Mouse (Mus musculus) liver, embryonic 11.5 days (tissue): ENCODE results near the gene Nr4a1. TPM values are rescaled to one million over a fixed set of nuclear protein-coding genes. Genes with fewer than 3 reads are reported as not detected.

Experiments used
- ATAC-seq: fragments of 200-750 bp; cut with Nextera tagmentation; replicated peaks from 2 replicates; pipeline ENCODE4 v1.8.0; 2017; ENCODE audit warnings: moderate number of reproducible peaks, mild to moderate bottlenecking, moderate TSS enrichment, moderate library complexity; ENCODE audit not compliant: low FRiP score
- DNase-seq: peaks from one replicate; pipeline ENCODE4 v3.0.0-alpha.2; 2017; ENCODE audit warnings: low spot score
- H3K27ac ChIP-seq: fragments of 300-500 bp; sonication (generic); 2 replicates; pipeline ENCODE4 v1.5.1; 2014; ENCODE audit warnings: mild to moderate bottlenecking, low read depth, low read length, control low read depth
- H3K27me3 ChIP-seq: fragments of 300-500 bp; sonication (generic); replicated peaks from 2 replicates; pipeline ENCODE4 v1.6.1; 2014; ENCODE audit warnings: low read length, mixed read lengths; ENCODE audit not compliant: control insufficient read depth, insufficient read depth
- H3K36me3 ChIP-seq: fragments of 300-500 bp; sonication (generic); 2 replicates; pipeline ENCODE4 v1.6.1; 2014; ENCODE audit warnings: mild to moderate bottlenecking, low read length, moderate library complexity, mixed read lengths; ENCODE audit not compliant: control insufficient read depth, insufficient read depth
- H3K4me1 ChIP-seq: fragments of 300-500 bp; sonication (generic); replicated peaks from 2 replicates; pipeline ENCODE4 v1.6.1; 2014; ENCODE audit warnings: low read length, mixed read lengths; ENCODE audit not compliant: control insufficient read depth, insufficient read depth
- H3K4me2 ChIP-seq: fragments of 300-500 bp; sonication (generic); 2 replicates; pipeline ENCODE4 v1.6.1; 2014; ENCODE audit warnings: mild to moderate bottlenecking, control low read depth, moderate library complexity
- H3K4me3 ChIP-seq: fragments of 300-500 bp; sonication (generic); 2 replicates; pipeline ENCODE4 v1.5.1; 2014; ENCODE audit warnings: low read depth, low read length, control low read depth
- H3K9ac ChIP-seq: fragments of 300-500 bp; sonication (generic); 2 replicates; pipeline ENCODE4 v1.6.1; 2014; ENCODE audit warnings: low read depth, low read length, control low read depth
- H3K9me3 ChIP-seq: fragments of 300-500 bp; sonication (generic); 2 replicates; pipeline ENCODE4 v1.6.1; 2016; ENCODE audit warnings: low read length, inconsistent platforms, mixed read lengths; ENCODE audit not compliant: control insufficient read depth
- WGBS: fragments of 180-500 bp; shearing (Covaris S2); extraction: QIAGEN DNeasy Blood & Tissue Kit; methylation state at CpG from one replicate; pipeline ENCODE4 v1.1.7; 2014; 5-methylcytosine and 5-hydroxymethylcytosine counted together
- polyA plus RNA-seq: library from polyadenylated mRNA; unstranded; fragments of >200 nt; fragmentation: Nextera tagmentation; extraction: Ambion mirVana; gene quantifications from 2 replicates; pipeline ENCODE4 v1.2.1, GENCODE M21; 2014

Gene Nr4a1
- polyA plus RNA-seq, 1 experiment from 2014 or later: 2.4 TPM

- no peaks in the 10 kb centered on the region; the same call in 1 of the 2 replicates for H3K36me3 ChIP-seq
- DNase-seq (no peak), ATAC-seq (no peak; the same call in 1 of the 2 replicates)
- H3K9me3 ChIP-seq: no peaks in the 10 kb centered on the region
- peaks cover 16% of the 10 kb centered on the region for H3K4me1 ChIP-seq
- peak overlapping the region; percentile 55 for H3K4me3 ChIP-seq
- no peak overlapping the region for H3K27ac ChIP-seq
- peak overlapping the region; percentile 84 for H3K4me2 ChIP-seq
- WGBS: 3% methylated on average over 25 of the region's 25 CpGs
- peaks cover 44% of the 10 kb centered on the region for H3K27me3 ChIP-seq
- peak overlapping the region; percentile 38; the same call in 1 of the 2 replicates for H3K9ac ChIP-seq
Observed at GRCm38 (mm10) chr15:101267053-101268032, 13.3 kb downstream of the Nr4a1 start.

GRCm38 (mm10) chr15:101270101-101270820 lies 16.2 kb downstream of the Nr4a1 start:
- no peak for DNase-seq
- Histone ChIP-seq H3K36me3 (peaks cover 2% of the 10 kb centered on the region; the same call in 1 of the 2 replicates), H3K27ac (no peak overlapping the region), H3K4me3 (no peak overlapping the region), H3K9me3 (no peaks in the 10 kb centered on the region), H3K27me3 (peaks cover 36% of the 10 kb centered on the region), H3K4me1 (peaks cover 11% of the 10 kb centered on the region), H3K4me2 (no peak overlapping the region), H3K9ac (no peak overlapping the region)
- no peak for ATAC-seq
- WGBS: 86% methylated on average over 29 of the region's 29 CpGs

GRCm38 (mm10) chr15:101271107-101271506 lies 17.0 kb downstream of the Nr4a1 start:
- H3K36me3 ChIP-seq: peaks cover 2% of the 10 kb centered on the region; the same call in 1 of the 2 replicates
- DNase-seq: no peak
- no peak overlapping the region for H3K4me2 ChIP-seq
- H3K9me3 ChIP-seq: no peaks in the 10 kb centered on the region
- H3K9ac ChIP-seq: no peak overlapping the region
- H3K27ac ChIP-seq: no peak overlapping the region
- peaks cover 29% of the 10 kb centered on the region for H3K27me3 ChIP-seq
- no peak for ATAC-seq
- peaks cover 9% of the 10 kb centered on the region for H3K4me1 ChIP-seq
- WGBS: 80% methylated on average over 3 of the region's 3 CpGs
- no peak overlapping the region for H3K4me3 ChIP-seq

- no peak for DNase-seq
- Histone ChIP-seq H3K36me3 (peaks cover 2% of the 10 kb centered on the region; the same call in 1 of the 2 replicates), H3K9ac (no peak overlapping the region), H3K4me2 (no peak overlapping the region), H3K4me1 (peaks cover 5% of the 10 kb centered on the region), H3K27me3 (peaks cover 25% of the 10 kb centered on the region), H3K9me3 (no peaks in the 10 kb centered on the region), H3K27ac (no peak overlapping the region), H3K4me3 (no peak overlapping the region)
- WGBS: 88% methylated on average over 14 of the region's 15 CpGs
- ATAC-seq: no peak
Observed at GRCm38 (mm10) chr15:101271513-101271912, 17.4 kb downstream of the Nr4a1 start.

- WGBS: 43% methylated on average over 6 of the region's 6 CpGs
- no peak for DNase-seq
- Histone ChIP-seq H3K4me2 (no peak overlapping the region), H3K9me3 (no peaks in the 10 kb centered on the region), H3K4me3 (no peak overlapping the region), H3K9ac (no peak overlapping the region), H3K4me1 (no peaks in the 10 kb centered on the region; the same call in 1 of the 2 replicates), H3K27ac (no peak overlapping the region), H3K27me3 (no peaks in the 10 kb centered on the region; the same call in 1 of the 2 replicates), H3K36me3 (peaks cover 2% of the 10 kb centered on the region; the same call in 1 of the 2 replicates)
- ATAC-seq: no peak
Observed at GRCm38 (mm10) chr15:101274380-101274779, 20.3 kb downstream of the Nr4a1 start.

GRCm38 (mm10) chr15:101277351-101277899 lies 23.4 kb downstream of the Nr4a1 start:
- Histone ChIP-seq H3K4me3 (no peak overlapping the region), H3K9me3 (no peaks in the 10 kb centered on the region), H3K4me2 (no peak overlapping the region), H3K27me3 (no peaks in the 10 kb centered on the region), H3K4me1 (no peaks in the 10 kb centered on the region; the same call in 1 of the 2 replicates), H3K36me3 (peaks cover 2% of the 10 kb centered on the region; the same call in 1 of the 2 replicates), H3K27ac (no peak overlapping the region), H3K9ac (no peak overlapping the region)
- ATAC-seq: no peak
- WGBS: 73% methylated on average over 11 of the region's 11 CpGs
- no peak for DNase-seq

- no peak overlapping the region; the same call in 1 of the 2 replicates for H3K9ac ChIP-seq
- ATAC-seq (no peak), DNase-seq (no peak)
- H3K4me2 ChIP-seq: no peak overlapping the region
- no peak overlapping the region for H3K27ac ChIP-seq
- no peak overlapping the region for H3K4me3 ChIP-seq
- 47% methylated on average over 5 of the region's 5 CpGs for WGBS
- no peaks in the 10 kb centered on the region; the same call in 1 of the 2 replicates for H3K4me1 ChIP-seq
- H3K27me3 ChIP-seq: no peaks in the 10 kb centered on the region
- no peaks in the 10 kb centered on the region for H3K9me3 ChIP-seq
- H3K36me3 ChIP-seq: no peaks in the 10 kb centered on the region
Observed at GRCm38 (mm10) chr15:101278589-101278988, 24.5 kb downstream of the Nr4a1 start.

- Histone ChIP-seq H3K4me1 (no peaks in the 10 kb centered on the region), H3K36me3 (no peaks in the 10 kb centered on the region), H3K9me3 (no peaks in the 10 kb centered on the region), H3K9ac (no peak overlapping the region), H3K27me3 (no peaks in the 10 kb centered on the region), H3K4me2 (no peak overlapping the region), H3K4me3 (no peak overlapping the region), H3K27ac (no peak overlapping the region)
- 68% methylated on average over 12 of the region's 12 CpGs for WGBS
- no peak for ATAC-seq
- no peak for DNase-seq
Observed at GRCm38 (mm10) chr15:101279430-101279999, 25.4 kb downstream of the Nr4a1 start.
